Comparison of ENCODE assay signal across 18 mouse cellular contexts in genomic region chr8:91077077-91077867, GRCm38 (mm10). TPM values are rescaled to one million over a fixed set of nuclear protein-coding genes. Genes with fewer than 3 reads are reported as not detected.
DNase-seq lines count a peak whose midpoint lies in the region; ATAC-seq and TF ChIP-seq lines count a peak whose summit lies in the region.
"Had no signal": no experiment of that assay in that cellular context is flagged by ENCODE, and none has a peak within 500 bp of the region (broad histone marks: within the 10 kb centered on the region; RNA-seq: fewer than 3 reads in every experiment).

No protein-coding gene starts in this region.

- H3K4me2 ChIP-seq in heart, embryonic 12.5 days = no peak overlapping the region
- H3K4me2 ChIP-seq: kidney, embryonic 15.5 days; neural tube, embryonic 12.5 days had no signal

- no peak overlapping the region for H3K4me3 ChIP-seq in heart, embryonic 12.5 days
- H3K4me3 ChIP-seq in G1E (ENCODE audit: low read depth, low read length) = no peak overlapping the region; the same call in 1 of the 2 replicates
- no peak overlapping the region for H3K4me3 ChIP-seq in thymus, adult 2 months (ENCODE audit: control insufficient read depth, insufficient read depth, low read length)
- H3K4me3 ChIP-seq: heart, adult 2 months; kidney, embryonic 15.5 days; neural tube, embryonic 12.5 days had no signal

- H3K36me3 ChIP-seq in heart, embryonic 12.5 days = peaks cover 21% of the 10 kb centered on the region
- peaks cover 71% of the 10 kb centered on the region for H3K36me3 ChIP-seq in G1E (replicated peaks)
- H3K36me3 ChIP-seq in thymus, adult 2 months (ENCODE audit: control insufficient read depth, insufficient read depth, low read length) = peaks cover 24% of the 10 kb centered on the region

- no peak for TF ChIP-seq POLR2A in thymus, adult 2 months (IDR thresholded peaks at IDR 0.05; ENCODE audit: control insufficient read depth, extremely low read depth, insufficient read depth, low read length, poor library complexity)

- no peaks in the 10 kb centered on the region for H3K9me3 ChIP-seq in heart, embryonic 12.5 days (replicated peaks)
- no peaks in the 10 kb centered on the region for H3K9me3 ChIP-seq in G1E (replicated peaks)
- H3K9me3 ChIP-seq: kidney, embryonic 15.5 days; neural tube, embryonic 12.5 days had no signal

- WGBS in heart, embryonic 12.5 days = 87% methylated on average over 12 of the region's 12 CpGs
- 35% methylated on average over 12 of the region's 12 CpGs for WGBS in thymus, adult 2 months

- no peak overlapping the region for H3K27ac ChIP-seq in heart, embryonic 12.5 days (ENCODE audit: poor library complexity, severe bottlenecking)
- peak overlapping the region; percentile 93 for H3K27ac ChIP-seq in thymus, adult 2 months (ENCODE audit: control insufficient read depth, insufficient read depth, low read length)
- H3K27ac ChIP-seq: heart, adult 2 months; kidney, embryonic 15.5 days; neural tube, embryonic 12.5 days had no signal

- TF ChIP-seq CTCF in G1E (IDR thresholded peaks at IDR 0.05; ENCODE audit: low read depth, low read length) = no peak
- no peak for TF ChIP-seq CTCF in thymus, adult 2 months (IDR thresholded peaks at IDR 0.05; ENCODE audit: borderline replicate concordance, control insufficient read depth, extremely low read depth, insufficient read depth, low read length, poor library complexity)

- no peak overlapping the region for H3K9ac ChIP-seq in heart, embryonic 12.5 days
- H3K9ac ChIP-seq: forebrain, postnatal 0 days; kidney, embryonic 15.5 days; neural tube, embryonic 12.5 days had no signal

- H3K4me1 ChIP-seq in heart, embryonic 12.5 days (replicated peaks) = no peaks in the 10 kb centered on the region
- peaks cover 50% of the 10 kb centered on the region for H3K4me1 ChIP-seq in G1E (ENCODE audit: insufficient read depth, low read depth, low read length)
- H3K4me1 ChIP-seq in thymus, adult 2 months (replicated peaks; ENCODE audit: control insufficient read depth, insufficient read depth, low read length) = peaks cover 25% of the 10 kb centered on the region
- H3K4me1 ChIP-seq: neural tube, embryonic 12.5 days had no signal

- ATAC-seq in heart, embryonic 12.5 days (ENCODE audit: insufficient number of reproducible peaks, low FRiP score) = no peak
- peak; percentile 92 for ATAC-seq in G1E (ENCODE audit: extremely low read depth, insufficient number of reproducible peaks, low FRiP score, poor library complexity, severe bottlenecking)
- peak; percentile 75 for ATAC-seq in inflammation-experienced regulatory T-cells, adult 6 months
- ATAC-seq in erythroid progenitor cell, adult 5-6 weeks (replicated peaks; ENCODE audit: low FRiP score, poor library complexity, severe bottlenecking) = no peak
- ATAC-seq: forebrain, postnatal 0 days had no signal

- no peaks in the 10 kb centered on the region for H3K27me3 ChIP-seq in heart, embryonic 12.5 days (replicated peaks)
- H3K27me3 ChIP-seq in G1E (ENCODE audit: insufficient read depth, low read length) = no peaks in the 10 kb centered on the region
- no peaks in the 10 kb centered on the region for H3K27me3 ChIP-seq in thymus, adult 2 months (ENCODE audit: control insufficient read depth, insufficient read depth, low read length)
- H3K27me3 ChIP-seq: kidney, embryonic 15.5 days; neural tube, embryonic 12.5 days had no signal

- peak; percentile 72 for DNase-seq in heart, adult 11 months
- peak; percentile 14 for DNase-seq in G1E (ENCODE audit: low spot score)
- peak; percentile 46 for DNase-seq in thymus, adult 2 months
- no peak for DNase-seq in neural tube, embryonic 10.5 days (ENCODE audit: extremely low spot score, low spot score)
- DNase-seq in testis, postnatal 10 days (ENCODE audit: low spot score) = no peak
- DNase-seq: adrenal gland, postnatal 36 days; cerebellum, postnatal 14 days; forebrain, postnatal 0 days; heart, adult 2 months; heart, postnatal 36 days; lung, postnatal 10 days; midbrain, embryonic 14.5 days; right cerebral cortex, postnatal 14 days had no signal

RNA-seq across cellular contexts. Expression of gene Rbl2, which starts 7.4 kb away (rescaled TPM):
- polyA plus RNA-seq in heart, embryonic 12.5 days (2016; fragmentation: Nextera tagmentation; extraction: Ambion mirVana) = 18.5 and 21.1 TPM in 2 replicates
- total RNA-seq in G1E (2014; fragmentation: Nextera tagmentation) (79.5 and 84.0 TPM in 2 replicates), G1E (2017) (41.9 and 46.2 TPM in 2 replicates)
- polyA plus RNA-seq in G1E (2012) = 4.9 and 5.3 TPM in 2 replicates
- 100 to 1,000 TPM in 2 of 3 experiments, 10 to 100 TPM in 1; 95.6 to 217 (median 139) TPM for polyA plus RNA-seq in inflammation-experienced regulatory T-cells, adult 6 months (2017; shearing (Covaris generic))
- polyA plus RNA-seq in thymus, adult 2 months (2012; rRNA removed) = 51.6 and 52.9 TPM in 2 replicates
- total RNA-seq in erythroid progenitor cell, adult 5-6 weeks (2015; ENCODE audit: low replicate concordance) = 24.5 and 28.9 TPM in 2 replicates
- 20.0 and 28.2 TPM in 2 replicates for total RNA-seq in erythroid progenitor cell, adult 5-6 weeks (2017; ENCODE audit: low replicate concordance)

Comparison
In these comparisons a context has a peak if more than half of its experiments do, and no peak if none do; other contexts are left out.
1. DNase-seq: peak in heart, adult 11 months (single experiment), G1E (single experiment) and thymus, adult 2 months (single experiment); none in neural tube, embryonic 10.5 days (single experiment) and testis, postnatal 10 days (single experiment).
2. ATAC-seq: peak in G1E (single experiment) and inflammation-experienced regulatory T-cells, adult 6 months (single experiment); none in heart, embryonic 12.5 days (single experiment) and erythroid progenitor cell, adult 5-6 weeks (single experiment).